Mouse (Mus musculus) megakaryocyte, embryonic 14.5 days (primary cell): ENCODE measurements around the gene Guca1b.

Experiments
- FLI1 ChIP-seq: IDR thresholded peaks from 2 replicates; pipeline ENCODE4 v1.6.1; 2012; ENCODE audit warnings: low read length, inconsistent platforms, mixed read lengths
- GATA1 ChIP-seq: IDR thresholded peaks from 3 replicates; pipeline ENCODE4 v1.6.1; 2012; ENCODE audit warnings: mixed read lengths, low read length, inconsistent platforms, borderline replicate concordance

GRCm38 (mm10) chr17:47394223-47394869, 9.2 kb downstream of the Guca1b start:
- TF ChIP-seq GATA1 (no peak), FLI1 (no peak)
